ENCODE assay signal across 18 mouse cellular contexts in the genomic region with DNA sequence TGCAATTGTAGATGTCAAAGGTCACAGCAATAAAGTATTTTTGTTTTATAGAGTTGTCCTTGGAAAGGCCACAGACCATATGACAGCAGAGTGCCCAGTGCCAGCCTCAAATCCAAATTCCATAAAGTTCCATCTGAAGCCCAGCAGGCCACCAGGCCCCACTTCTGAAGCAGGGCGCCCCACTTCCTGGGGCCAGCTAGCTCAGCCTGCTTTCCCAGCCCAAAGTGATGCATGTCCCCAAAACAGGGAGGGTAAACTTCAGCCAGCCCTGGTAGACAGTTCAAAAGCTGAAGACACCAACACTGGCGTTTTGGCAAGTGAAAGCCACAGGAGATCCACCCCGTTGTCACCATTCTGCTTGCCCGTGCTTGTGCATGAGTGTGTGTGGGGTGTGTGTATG.
DNase-seq lines count a peak whose midpoint lies in the region; ATAC-seq and TF ChIP-seq lines count a peak whose summit lies in the region.
"Had no signal": no experiment of that assay in that cellular context is flagged by ENCODE, and none has a peak within 500 bp of the region (broad histone marks: within the 10 kb centered on the region; RNA-seq: fewer than 3 reads in every experiment).

No protein-coding gene starts in this region.

- no peaks in the 10 kb centered on the region for H3K36me3 ChIP-seq in limb, embryonic 14.5 days (ENCODE audit: control insufficient read depth, insufficient read depth, low read length)
- H3K36me3 ChIP-seq: embryonic facial prominence, embryonic 12.5 days; heart, embryonic 10.5 days; hindbrain, embryonic 15.5 days; kidney, embryonic 15.5 days had no signal

- H3K27me3 ChIP-seq in limb, embryonic 14.5 days (ENCODE audit: control insufficient read depth, insufficient read depth, low read length), result no peaks in the 10 kb centered on the region
- H3K27me3 ChIP-seq: CH12.LX; embryonic facial prominence, embryonic 12.5 days; hindbrain, embryonic 15.5 days; kidney, embryonic 15.5 days; Patski had no signal

- no peak for TF ChIP-seq POLR2A in limb, embryonic 14.5 days (IDR thresholded peaks at IDR 0.05; ENCODE audit: borderline replicate concordance, extremely low read depth, insufficient read depth, insufficient read length)

- no peak overlapping the region for H3K4me2 ChIP-seq in limb, embryonic 14.5 days (replicated peaks; ENCODE audit: low read depth, low read length, severe bottlenecking)
- H3K4me2 ChIP-seq: embryonic facial prominence, embryonic 12.5 days; hindbrain, embryonic 15.5 days; kidney, embryonic 15.5 days had no signal

- H3K4me3 ChIP-seq in gastrocnemius, adult 2 months, result no peak overlapping the region
- H3K4me3 ChIP-seq in limb, embryonic 14.5 days (replicated peaks; ENCODE audit: low read length), result no peak overlapping the region
- H3K4me3 ChIP-seq: embryonic facial prominence, embryonic 12.5 days; heart, embryonic 10.5 days; hindbrain, embryonic 15.5 days; kidney, embryonic 15.5 days had no signal

- ATAC-seq in limb, embryonic 14.5 days (ENCODE audit: low FRiP score, low read depth), result no peak
- ATAC-seq: activated CD4-positive, CD25-positive, alpha-beta regulatory T cell, adult 4 months; forebrain, embryonic 14.5 days; intestine, embryonic 16.5 days; Patski had no signal

- peak overlapping the region; percentile 89 for H3K27ac ChIP-seq in gastrocnemius, adult 2 months
- H3K27ac ChIP-seq in limb, embryonic 14.5 days (replicated peaks; ENCODE audit: low read depth, low read length), result peak overlapping the region; percentile 52; the same call in 1 of the 2 replicates
- H3K27ac ChIP-seq: embryonic facial prominence, embryonic 12.5 days; heart, embryonic 10.5 days; hindbrain, embryonic 15.5 days; kidney, embryonic 15.5 days had no signal

- H3K4me1 ChIP-seq in limb, embryonic 14.5 days (ENCODE audit: control insufficient read depth, insufficient read depth, low read length), result peaks cover 32% of the 10 kb centered on the region

- peak; percentile 33 to 44 for DNase-seq in adrenal gland, postnatal 36 days
- no peak for DNase-seq in adrenal gland, adult 8-10 months
- peak; percentile 53 for DNase-seq in gastrocnemius, adult 2 months
- no peak for DNase-seq in gastrocnemius, adult 18-20 months (ENCODE audit: low spot score)
- DNase-seq in heart, postnatal 4 days, result peak; percentile 18
- no peak for DNase-seq in heart, postnatal 10 days
- no peak for DNase-seq in limb, embryonic 14.5 days (ENCODE audit: low spot score)
- no peak for DNase-seq in cerebellum, adult 11-12 months
- DNase-seq: embryo, embryonic 11 days had no signal

- intact Hi-C loops in gastrocnemius, adult 2 months (cut with DNase I), result loop anchor here (2.0 kb wide), 2 partner anchors 20 to 108 kb away; no protein-coding TSS in a partner anchor
- intact Hi-C loops in heart, postnatal 10 days (cut with DNase I), result no loop called here

- WGBS in limb, embryonic 14.5 days, result 72% methylated on average over 4 of the region's 4 CpGs

- no peak for TF ChIP-seq CTCF in gastrocnemius, adult 2 months (IDR thresholded peaks at IDR 0.05)

- no peaks in the 10 kb centered on the region for H3K9me3 ChIP-seq in limb, embryonic 14.5 days (ENCODE audit: control insufficient read depth, low read length)
- H3K9me3 ChIP-seq: heart, embryonic 10.5 days; hindbrain, embryonic 15.5 days; kidney, embryonic 15.5 days had no signal

- H3K9ac ChIP-seq in limb, embryonic 14.5 days (ENCODE audit: low read depth, low read length, severe bottlenecking), result no peak overlapping the region
- H3K9ac ChIP-seq: embryonic facial prominence, embryonic 12.5 days; hindbrain, embryonic 15.5 days; kidney, embryonic 15.5 days had no signal

Comparison
In these comparisons a context has a peak if more than half of its experiments do, and no peak if none do; other contexts are left out.
1. DNase-seq: peak in adrenal gland, postnatal 36 days (2 of 2), gastrocnemius, adult 2 months (single experiment) and heart, postnatal 4 days (single experiment); none in adrenal gland, adult 8-10 months (single experiment), gastrocnemius, adult 18-20 months (single experiment), heart, postnatal 10 days (0 of 2), limb, embryonic 14.5 days (single experiment) and cerebellum, adult 11-12 months (single experiment).